Mouse (Mus musculus) midbrain, embryonic 15.5 days (tissue): Measurements from ENCODE around the gene Spata32. TPM values are rescaled to one million over a fixed set of nuclear protein-coding genes. Genes with fewer than 3 reads are reported as not detected.

Experiments used
- ATAC-seq: fragments of 200-750 bp; cut with Nextera tagmentation; replicated peaks from 2 replicates; pipeline ENCODE4 v1.8.0; 2017; ENCODE audit warnings: moderate TSS enrichment
- H3K27ac ChIP-seq: fragments of 300-500 bp; sonication (generic); 2 replicates; pipeline ENCODE4 v1.5.1; 2015; ENCODE audit warnings: mild to moderate bottlenecking, inconsistent platforms
- H3K27me3 ChIP-seq: fragments of 300-500 bp; sonication (generic); replicated peaks from 2 replicates; pipeline ENCODE4 v1.6.1; 2015; ENCODE audit warnings: inconsistent platforms
- H3K36me3 ChIP-seq: fragments of 300-500 bp; sonication (generic); replicated peaks from 2 replicates; pipeline ENCODE4 v1.6.1; 2015; ENCODE audit warnings: inconsistent platforms
- H3K4me1 ChIP-seq: fragments of 300-500 bp; sonication (generic); 2 replicates; pipeline ENCODE4 v1.6.1; 2015; ENCODE audit warnings: inconsistent platforms
- H3K4me2 ChIP-seq: fragments of 300-500 bp; sonication (generic); 2 replicates; pipeline ENCODE4 v1.6.1; 2015; ENCODE audit warnings: inconsistent platforms, mild to moderate bottlenecking, moderate library complexity
- H3K4me3 ChIP-seq: fragments of 300-500 bp; sonication (generic); 2 replicates; pipeline ENCODE4 v1.5.1; 2015; ENCODE audit warnings: mild to moderate bottlenecking, inconsistent platforms
- H3K9ac ChIP-seq: fragments of 300-500 bp; sonication (generic); 2 replicates; pipeline ENCODE4 v1.6.1; 2015; ENCODE audit warnings: mild to moderate bottlenecking, inconsistent platforms
- H3K9me3 ChIP-seq: fragments of 300-500 bp; sonication (generic); 2 replicates; pipeline ENCODE4 v1.6.1; 2016; ENCODE audit warnings: inconsistent platforms
- WGBS: fragments of 180-500 bp; shearing (Covaris S2); methylation state at CpG from one replicate; pipeline ENCODE4 v1.1.7; 2015; ENCODE audit warnings: mixed read lengths; 5-methylcytosine and 5-hydroxymethylcytosine counted together
- polyA plus RNA-seq: library from polyadenylated mRNA; unstranded; fragments of >200 nt; fragmentation: Nextera tagmentation; extraction: Ambion mirVana; gene quantifications from 2 replicates; pipeline ENCODE4 v1.2.1, GENCODE M21; 2015

Gene Spata32
- polyA plus RNA-seq, 1 experiment from 2014 or later: 0.71 TPM

GRCm38 (mm10) chr11:103170111-103170493, 48.1 kb downstream of the Spata32 start:
- ATAC-seq: peak; percentile 10; the same call in 1 of the 2 replicates
- Histone ChIP-seq H3K27me3 (peaks cover 3% of the 10 kb centered on the region; the same call in 1 of the 2 replicates), H3K27ac (peak overlapping the region; percentile 72), H3K4me2 (peak overlapping the region; percentile 86), H3K9me3 (no peaks in the 10 kb centered on the region), H3K9ac (peak overlapping the region; percentile 80), H3K4me1 (peaks cover 56% of the 10 kb centered on the region), H3K36me3 (no peaks in the 10 kb centered on the region), H3K4me3 (peak overlapping the region; percentile 54)
- 39% methylated on average over 3 of the region's 3 CpGs for WGBS

GRCm38 (mm10) chr11:103169664-103170063, 48.6 kb downstream of the Spata32 start:
- Histone ChIP-seq H3K4me1 (peaks cover 52% of the 10 kb centered on the region), H3K27me3 (peaks cover 3% of the 10 kb centered on the region; the same call in 1 of the 2 replicates), H3K4me3 (peak overlapping the region; percentile 54), H3K36me3 (no peaks in the 10 kb centered on the region), H3K9me3 (no peaks in the 10 kb centered on the region), H3K4me2 (peak overlapping the region; percentile 86), H3K9ac (peak overlapping the region; percentile 80; the same call in 1 of the 2 replicates), H3K27ac (peak overlapping the region; percentile 72; the same call in 1 of the 2 replicates)
- no peak for ATAC-seq
- 78% methylated on average over 5 of the region's 5 CpGs for WGBS

GRCm38 (mm10) chr11:103168690-103169390, 49.4 kb downstream of the Spata32 start:
- Histone ChIP-seq H3K4me2 (no peak overlapping the region), H3K9ac (no peak overlapping the region), H3K27ac (peak overlapping the region; percentile 32; the same call in 1 of the 2 replicates), H3K9me3 (no peaks in the 10 kb centered on the region), H3K4me3 (no peak overlapping the region), H3K36me3 (no peaks in the 10 kb centered on the region), H3K4me1 (peaks cover 45% of the 10 kb centered on the region), H3K27me3 (peaks cover 3% of the 10 kb centered on the region; the same call in 1 of the 2 replicates)
- ATAC-seq: no peak
- 24% methylated on average over 9 of the region's 9 CpGs for WGBS

- no peak for ATAC-seq
- Histone ChIP-seq H3K4me2 (no peak overlapping the region), H3K9ac (no peak overlapping the region), H3K27ac (no peak overlapping the region), H3K4me3 (no peak overlapping the region), H3K9me3 (no peaks in the 10 kb centered on the region), H3K27me3 (peaks cover 3% of the 10 kb centered on the region; the same call in 1 of the 2 replicates), H3K36me3 (no peaks in the 10 kb centered on the region), H3K4me1 (peaks cover 6% of the 10 kb centered on the region)
- 34% methylated on average over 10 of the region's 10 CpGs for WGBS
Measured at GRCm38 (mm10) chr11:103164391-103164790, 53.8 kb downstream of the Spata32 start.

- H3K4me2 ChIP-seq: no peak overlapping the region
- H3K9ac ChIP-seq: no peak overlapping the region
- no peak for ATAC-seq
- H3K4me1 ChIP-seq: peaks cover 7% of the 10 kb centered on the region; the same call in 1 of the 2 replicates
- 93% methylated on average over 5 of the region's 5 CpGs for WGBS
- no peak overlapping the region for H3K4me3 ChIP-seq
- H3K27me3 ChIP-seq: no peaks in the 10 kb centered on the region
- no peaks in the 10 kb centered on the region for H3K9me3 ChIP-seq
- no peaks in the 10 kb centered on the region for H3K36me3 ChIP-seq
- H3K27ac ChIP-seq: no peak overlapping the region
Measured at GRCm38 (mm10) chr11:103162132-103162531, 56.1 kb downstream of the Spata32 start.

GRCm38 (mm10) chr11:103161449-103161848, 56.8 kb downstream of the Spata32 start:
- Histone ChIP-seq H3K9me3 (no peaks in the 10 kb centered on the region), H3K9ac (no peak overlapping the region), H3K27ac (no peak overlapping the region), H3K4me2 (no peak overlapping the region), H3K36me3 (no peaks in the 10 kb centered on the region), H3K4me3 (no peak overlapping the region), H3K4me1 (peaks cover 7% of the 10 kb centered on the region; the same call in 1 of the 2 replicates), H3K27me3 (no peaks in the 10 kb centered on the region)
- WGBS: 76% methylated on average over 7 of the region's 7 CpGs
- no peak for ATAC-seq

- H3K9me3 ChIP-seq: no peaks in the 10 kb centered on the region
- H3K27me3 ChIP-seq: no peaks in the 10 kb centered on the region
- no peak overlapping the region for H3K27ac ChIP-seq
- no peak overlapping the region for H3K9ac ChIP-seq
- ATAC-seq: no peak
- H3K4me3 ChIP-seq: no peak overlapping the region
- H3K4me1 ChIP-seq: peaks cover 7% of the 10 kb centered on the region; the same call in 1 of the 2 replicates
- H3K36me3 ChIP-seq: no peaks in the 10 kb centered on the region
- H3K4me2 ChIP-seq: no peak overlapping the region
- 93% methylated on average over 11 of the region's 11 CpGs for WGBS
Measured at GRCm38 (mm10) chr11:103160738-103161137, 57.5 kb downstream of the Spata32 start.

- Histone ChIP-seq H3K27me3 (no peaks in the 10 kb centered on the region), H3K4me2 (peak overlapping the region; percentile 39), H3K9ac (no peak overlapping the region), H3K27ac (no peak overlapping the region), H3K4me3 (0 out of 2 replicates have a peak overlapping the region, but pooled peaks have one; percentile 15), H3K36me3 (no peaks in the 10 kb centered on the region), H3K4me1 (peaks cover 7% of the 10 kb centered on the region; the same call in 1 of the 2 replicates), H3K9me3 (no peaks in the 10 kb centered on the region)
- 2% methylated on average over 25 of the region's 25 CpGs for WGBS
- peak; percentile 87 for ATAC-seq
Measured at GRCm38 (mm10) chr11:103158621-103159478, 59.4 kb downstream of the Spata32 start.

Other genes starting within 250 kb of the Spata32 start
- gene Nmt1, start 190.2 kb downstream of the Spata32 start, polyA plus RNA-seq: 26.8 and 35.5 TPM in 2 replicates
- 182 and 184 TPM in 2 replicates for gene Dcakd, start 190.1 kb downstream of the Spata32 start, polyA plus RNA-seq
- 3.0 and 3.8 TPM in 2 replicates for gene Plcd3, start 116.8 kb downstream of the Spata32 start, polyA plus RNA-seq
- 9.7 and 11.1 TPM in 2 replicates for gene Acbd4, start 116.8 kb downstream of the Spata32 start, polyA plus RNA-seq
- gene Hexim1, start 102.2 kb downstream of the Spata32 start, polyA plus RNA-seq: 3.1 and 3.7 TPM in 2 replicates
- gene Hexim2, start 86.0 kb downstream of the Spata32 start, polyA plus RNA-seq: 27.2 and 33.4 TPM in 2 replicates
- gene Fmnl1, start 47.3 kb downstream of the Spata32 start, polyA plus RNA-seq: 7.0 and 7.5 TPM in 2 replicates
- 1.6 and 1.9 TPM in 2 replicates for gene 1700023F06Rik, start 9.9 kb downstream of the Spata32 start, polyA plus RNA-seq
- 3.9 and 5.0 TPM in 2 replicates for gene Map3k14, start 49.0 kb upstream of the Spata32 start, polyA plus RNA-seq
- 3.9 and 4.6 TPM in 2 replicates for gene Arhgap27, start 145.3 kb upstream of the Spata32 start, polyA plus RNA-seq
- 9.5 and 10.8 TPM in 2 replicates for gene Plekhm1, start 194.3 kb upstream of the Spata32 start, polyA plus RNA-seq